Mouse (Mus musculus): ENCODE data around the gene Lgr4.

- TF ChIP-seq CHD2 (IDR thresholded peaks at IDR 0.05; ENCODE audit: low read depth, low read length) (no peak), HCFC1 (IDR thresholded peaks at IDR 0.05; ENCODE audit: borderline replicate concordance, insufficient read depth, low read length) (no peak), ZC3H11A (IDR thresholded peaks at IDR 0.05; ENCODE audit: borderline replicate concordance, low read depth, low read length) (no peak), ZNF384 (IDR thresholded peaks at IDR 0.05; ENCODE audit: low read depth, low read length) (no peak)
These were observed 32.9 kb upstream of the Lgr4 start for GRCm38 (mm10) chr2:109884507-109884906.
